Mouse (Mus musculus): ENCODE data around the gene Akap13.

Gene Akap13

GRCm38 (mm10) chr7:75633393-75633792, 178.1 kb downstream of the Akap13 start:
- no peak for DNase-seq (ENCODE audit: low read depth, low spot score)

DNA sequence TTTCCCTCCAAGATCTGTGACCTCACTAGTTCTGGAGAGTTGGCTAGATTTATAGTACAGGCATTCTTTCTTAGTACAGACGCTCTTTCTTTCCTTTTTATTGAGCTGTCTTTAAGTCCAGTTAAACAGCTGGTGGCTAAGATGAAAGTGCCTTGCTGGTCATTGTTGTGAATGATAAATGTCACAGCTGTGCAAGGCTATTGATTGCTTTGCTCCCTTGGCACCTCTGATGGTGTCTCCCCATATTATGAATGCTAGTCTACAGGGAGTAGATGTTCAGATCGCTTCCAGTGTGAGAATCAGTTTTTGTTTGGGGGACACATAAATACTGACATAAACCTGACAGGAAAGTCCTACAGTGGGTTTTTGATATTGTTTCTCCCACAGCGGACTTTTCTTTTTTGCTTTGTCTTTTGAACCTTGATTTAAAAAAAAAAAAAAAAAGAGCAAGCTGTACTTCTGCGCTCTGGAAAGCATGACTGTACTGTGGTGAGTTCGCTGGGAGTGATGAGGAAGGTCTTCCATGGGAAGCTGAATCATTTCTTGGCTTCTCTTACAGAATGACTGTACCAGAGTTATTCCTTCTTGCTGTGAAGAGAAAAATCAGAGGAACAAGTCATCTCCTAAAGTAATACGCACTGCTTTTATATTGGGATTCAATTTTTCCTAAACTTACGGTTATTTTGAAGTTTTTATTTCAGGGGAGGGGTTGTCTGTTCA, 178.6 kb downstream of the Akap13 start:
- DNase-seq (ENCODE audit: low read depth, low spot score): no peak

GRCm38 (mm10) chr7:75638769-75639168, 183.4 kb downstream of the Akap13 start:
- no peak for DNase-seq (ENCODE audit: low read depth, low spot score)

GRCm38 (mm10) chr7:75639541-75639940, 184.2 kb downstream of the Akap13 start:
- DNase-seq (ENCODE audit: low read depth, low spot score): peak; percentile 80

DNA sequence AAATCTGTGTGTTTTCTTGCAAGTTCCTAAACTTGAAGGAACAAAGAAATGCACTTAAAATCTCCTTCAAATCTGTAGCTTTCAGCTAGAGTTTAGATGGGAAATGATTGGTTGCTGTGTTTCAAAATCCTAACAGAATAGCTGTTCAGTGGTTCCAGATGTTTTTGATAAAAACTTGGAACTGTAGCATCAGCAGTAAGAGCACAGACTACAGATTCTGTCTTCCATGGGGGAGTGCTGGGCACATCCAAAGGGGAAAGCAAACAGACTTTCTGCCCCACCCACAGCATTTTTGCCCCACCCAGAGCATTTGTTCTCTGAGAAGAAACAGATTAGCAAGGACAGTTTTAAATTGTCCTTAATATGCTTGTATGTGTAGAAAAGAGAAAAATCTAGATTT, 184.7 kb downstream of the Akap13 start:
- DNase-seq (ENCODE audit: low read depth, low spot score): no peak

- no peak for DNase-seq (ENCODE audit: low read depth, low spot score)
These were observed 185.3 kb downstream of the Akap13 start for GRCm38 (mm10) chr7:75640671-75641070.

DNA sequence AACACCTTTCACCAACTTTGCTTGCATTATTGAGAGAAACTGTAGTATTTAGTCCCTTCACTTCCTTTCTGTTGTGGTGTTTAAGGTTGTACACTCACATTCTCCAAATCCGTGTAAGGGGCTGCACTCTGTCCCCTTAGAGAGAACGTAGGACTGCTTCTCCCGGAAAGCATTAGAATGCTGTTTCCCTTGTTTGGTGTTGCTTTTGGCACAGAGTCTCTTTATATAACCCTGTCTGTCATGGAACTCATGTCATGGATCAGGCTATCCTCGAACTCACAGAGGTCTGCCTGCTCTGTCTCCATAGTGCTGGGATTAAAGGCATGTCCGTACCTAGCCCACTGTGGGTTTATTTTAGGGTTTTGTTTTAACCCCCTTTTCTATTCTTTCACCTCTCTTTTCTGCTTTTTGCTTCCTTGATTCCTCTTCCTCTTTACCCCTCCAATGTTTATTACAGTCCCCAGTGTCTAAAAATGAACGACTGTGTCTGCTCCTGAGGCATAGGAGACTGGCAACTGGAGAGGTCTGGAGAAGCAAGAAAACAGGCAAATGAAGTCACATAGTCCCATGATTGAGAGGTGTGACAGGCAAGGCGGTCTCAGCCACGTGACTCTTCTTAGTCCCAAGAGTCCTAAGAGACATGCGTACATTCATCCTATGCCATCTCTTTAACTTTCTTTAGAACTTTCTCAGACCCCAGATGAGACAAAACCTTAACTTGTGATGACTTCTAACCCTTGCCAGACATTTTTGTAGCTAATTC, 186.3 kb downstream of the Akap13 start:
- no peak for DNase-seq (ENCODE audit: low read depth, low spot score)

DNA sequence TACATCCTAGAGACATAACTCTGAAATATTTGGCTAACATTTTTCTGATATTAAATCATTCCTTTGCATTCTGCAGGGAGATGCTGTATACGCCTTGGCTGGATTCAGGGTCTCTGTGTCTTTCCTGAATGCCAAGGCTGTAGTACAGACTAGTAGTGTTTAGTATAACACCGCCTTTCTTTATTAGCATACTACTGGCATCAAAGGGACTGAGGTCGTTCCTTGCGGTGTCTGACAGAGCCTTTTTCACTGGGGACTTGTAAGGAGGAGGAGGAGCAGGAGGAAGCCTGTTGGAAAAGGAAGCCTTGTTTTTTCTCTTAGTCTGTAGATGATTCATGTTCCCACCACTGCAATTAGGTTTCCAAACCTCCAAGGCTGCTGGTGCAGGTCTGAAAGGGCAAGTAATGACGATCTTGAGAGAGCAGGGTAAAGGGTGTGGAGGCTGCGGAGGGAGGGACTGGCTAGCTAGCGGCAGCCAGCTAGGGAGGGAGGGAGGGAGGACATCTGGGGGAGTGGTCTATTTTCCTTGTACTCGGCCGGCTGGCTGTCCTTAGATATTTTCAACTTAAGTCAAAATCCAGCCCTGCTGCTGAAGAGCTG, 186.9 kb downstream of the Akap13 start:
- DNase-seq (ENCODE audit: low read depth, low spot score): no peak

DNA sequence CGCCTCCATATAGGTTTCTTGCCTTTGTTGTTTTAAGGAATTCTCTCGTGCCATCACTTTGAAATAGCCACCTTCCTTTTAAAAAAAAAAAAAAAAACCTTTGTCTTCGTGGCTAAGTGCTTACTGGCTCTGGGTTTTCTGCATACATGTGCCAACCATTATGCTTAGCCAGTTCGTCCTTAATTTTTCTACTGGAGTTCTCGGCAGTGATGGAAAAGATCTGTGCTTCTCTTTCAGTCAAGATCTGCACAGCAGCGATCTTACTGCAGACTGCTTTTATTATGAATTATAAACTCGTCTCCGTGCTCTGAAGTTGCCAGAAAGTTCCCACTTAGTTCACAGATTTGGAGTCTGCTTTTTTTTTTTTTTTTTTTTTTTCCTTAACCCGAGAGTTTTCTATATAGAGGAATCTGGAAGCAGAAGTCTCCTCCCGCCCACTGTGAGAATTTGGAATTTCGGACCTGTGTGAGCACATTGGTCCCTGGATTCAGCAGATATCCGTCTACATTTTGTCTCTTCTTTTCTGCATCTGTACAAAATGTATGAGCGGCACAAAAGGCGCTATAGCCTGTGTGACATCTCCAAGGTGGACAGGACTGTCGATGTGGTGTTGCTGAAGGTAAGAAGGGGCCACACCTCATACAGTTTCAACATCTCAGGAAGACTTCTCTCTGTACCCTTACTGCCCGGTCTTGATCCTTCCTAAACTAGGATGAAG, 187.7 kb downstream of the Akap13 start:
- no peak for DNase-seq (ENCODE audit: low read depth, low spot score)

DNA sequence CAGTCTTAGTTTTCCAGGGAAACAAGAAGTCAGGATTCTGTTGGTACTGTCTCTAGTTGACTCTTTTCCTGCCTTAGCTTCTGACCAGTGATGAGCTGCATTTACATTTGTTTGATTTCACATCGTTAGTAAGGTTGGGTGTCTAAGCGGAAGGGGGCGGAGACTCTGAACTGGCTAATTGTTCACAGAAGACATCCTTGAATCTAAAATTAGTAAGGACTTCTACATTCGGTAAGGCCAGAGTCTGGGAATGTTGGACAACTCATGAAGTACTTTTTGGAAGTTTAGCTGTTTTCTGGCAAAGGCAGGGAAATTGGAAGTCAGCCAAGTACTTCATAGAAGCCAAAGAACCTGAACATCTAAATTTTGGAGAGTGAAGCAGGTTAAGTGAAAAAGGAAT, 188.7 kb downstream of the Akap13 start:
- no peak for DNase-seq (ENCODE audit: low read depth, low spot score)

DNA sequence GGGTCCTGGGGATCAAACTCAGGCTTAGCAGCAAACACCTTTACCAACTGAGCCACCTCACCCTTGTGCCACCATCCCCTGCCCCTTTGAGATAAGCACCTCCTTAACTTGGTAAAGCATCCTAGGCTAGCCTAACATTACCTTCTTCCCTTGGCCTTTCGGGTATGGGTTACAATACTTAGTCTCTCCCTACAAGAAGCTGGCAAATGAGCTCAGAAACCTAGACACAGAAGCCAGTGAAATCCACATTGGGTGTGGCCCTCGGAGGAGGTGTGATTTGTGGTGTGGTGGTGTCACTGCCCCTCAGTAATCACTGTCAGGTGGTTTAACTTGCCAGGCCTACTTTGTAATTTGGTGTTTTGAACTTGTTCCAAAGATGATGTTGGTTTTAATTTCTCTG, 189.3 kb downstream of the Akap13 start:
- peak; percentile 49 for DNase-seq (ENCODE audit: low read depth, low spot score)

DNA sequence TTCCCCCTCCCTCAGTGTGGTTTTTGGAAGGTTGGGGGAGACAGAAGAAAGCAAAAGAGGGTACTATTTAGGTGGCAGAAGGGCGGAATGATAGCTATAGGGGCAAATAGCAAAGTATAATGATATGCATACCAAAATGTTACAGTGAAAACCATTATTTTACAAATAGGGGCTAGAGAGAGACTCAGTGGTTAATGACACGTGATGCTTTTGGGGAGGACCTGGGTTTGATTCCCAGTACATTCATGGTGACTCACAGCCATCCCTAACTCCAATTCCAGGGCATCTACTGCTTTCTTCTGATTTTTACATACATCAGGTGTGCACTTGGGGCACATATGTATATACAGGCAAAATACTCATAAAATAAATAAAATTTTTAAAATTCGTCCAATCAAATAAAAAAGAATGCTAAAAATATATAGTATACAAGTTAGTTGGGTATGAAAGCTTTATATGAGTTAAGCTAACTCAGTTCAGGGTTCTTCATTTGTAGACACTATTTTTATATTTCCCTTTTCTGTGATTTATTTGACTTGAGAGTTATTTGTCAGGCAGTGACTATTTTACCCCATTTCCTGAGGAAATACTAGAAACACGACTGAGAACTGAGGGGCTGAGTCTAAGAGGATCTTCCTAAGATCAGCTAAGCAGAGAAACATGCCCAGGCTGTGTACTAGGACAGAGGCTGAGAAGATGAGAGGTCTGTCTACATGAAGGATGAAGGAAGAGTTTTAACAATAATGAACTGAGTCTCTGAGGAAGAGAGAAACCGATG, 190.0 kb downstream of the Akap13 start:
- no peak for DNase-seq (ENCODE audit: low read depth, low spot score)

DNA sequence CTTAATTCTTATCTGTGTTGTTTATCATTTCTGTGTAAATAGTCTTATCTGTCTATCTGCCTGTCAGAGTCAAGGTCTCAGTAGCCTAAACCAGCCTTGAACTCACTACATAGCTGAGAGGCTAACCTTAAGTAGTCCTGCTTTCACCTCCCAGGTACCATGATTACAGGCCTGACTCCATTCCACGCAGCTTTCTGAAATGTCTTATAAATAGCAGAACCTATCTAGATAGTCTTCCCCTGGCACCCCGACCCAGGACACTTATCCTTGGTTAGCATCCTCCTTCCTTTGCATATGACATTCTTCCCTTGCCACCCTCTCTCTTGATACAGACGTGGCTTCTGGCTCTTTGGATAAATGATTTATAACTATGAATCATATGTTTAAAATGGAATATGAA, 192.7 kb downstream of the Akap13 start:
- no peak for DNase-seq (ENCODE audit: low read depth, low spot score)

GRCm38 (mm10) chr7:75648961-75649360, 193.6 kb downstream of the Akap13 start:
- no peak for DNase-seq (ENCODE audit: low read depth, low spot score)

- peak; percentile 68 for DNase-seq (ENCODE audit: low read depth, low spot score)
These were observed 194.6 kb downstream of the Akap13 start for GRCm38 (mm10) chr7:75649966-75650365.

GRCm38 (mm10) chr7:75653684-75654317, 198.5 kb downstream of the Akap13 start:
- no peak for DNase-seq (ENCODE audit: low read depth, low spot score)

- DNase-seq (ENCODE audit: low read depth, low spot score): peak; percentile 70
These were observed 200.1 kb downstream of the Akap13 start for GRCm38 (mm10) chr7:75655180-75656074.

DNA sequence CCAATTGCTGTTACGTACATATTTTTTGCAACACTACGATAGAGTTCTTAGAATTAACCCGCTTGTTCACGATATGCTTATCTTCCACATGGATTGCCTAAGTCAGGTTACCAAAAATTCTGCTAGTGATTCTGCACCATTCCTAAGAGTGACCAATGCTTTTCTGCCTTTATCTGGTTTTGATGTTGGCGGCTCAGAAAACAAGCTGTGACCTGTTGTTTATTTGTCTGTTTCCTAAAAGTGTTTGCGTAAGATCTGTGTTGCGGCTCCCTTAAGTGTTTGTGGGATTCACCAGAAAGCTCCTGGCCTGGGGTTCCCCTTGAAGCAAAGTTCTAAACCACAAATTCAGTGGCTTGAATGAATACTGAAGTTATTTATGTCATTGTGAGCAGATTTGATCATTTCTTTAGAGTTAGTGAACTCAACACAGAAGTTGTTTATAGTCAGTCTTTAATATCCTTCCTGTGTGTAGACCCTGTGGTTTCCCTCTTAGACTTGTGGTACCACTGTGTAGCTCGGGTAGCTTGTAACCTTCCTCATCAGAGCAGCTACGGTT, 201.0 kb downstream of the Akap13 start:
- DNase-seq (ENCODE audit: low read depth, low spot score): peak; percentile 85

DNA sequence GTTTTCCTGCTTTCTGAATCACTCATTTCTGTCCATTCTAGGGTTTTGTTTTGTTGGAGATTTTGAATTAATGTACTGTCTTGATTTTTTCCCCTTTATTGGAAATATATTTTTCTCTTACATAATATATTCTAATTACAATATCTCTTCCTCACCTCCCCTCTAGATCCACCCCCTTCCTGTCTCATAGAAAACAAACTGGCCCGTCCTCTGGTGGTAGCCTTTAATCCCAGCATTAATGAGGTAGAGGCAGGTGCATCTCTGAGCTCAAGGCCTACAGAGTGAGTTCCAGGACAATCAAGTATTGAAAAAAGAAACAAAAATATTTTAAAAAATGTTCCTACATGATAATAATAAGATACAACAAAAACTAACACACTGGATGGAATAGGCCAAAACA, 201.6 kb downstream of the Akap13 start:
- no peak for DNase-seq (ENCODE audit: low read depth, low spot score)

Measured in CD4-positive helper T cell, adult 2 months (primary cell).